Mouse (Mus musculus) neutrophil, adult 5-6 weeks (primary cell): Measurements from ENCODE around the gene Dnal1. TPM values are rescaled to one million over a fixed set of nuclear protein-coding genes. Genes with fewer than 3 reads are reported as not detected.

Experiments used
- ATAC-seq: fragments of 151-379, 151-347 bp; 2 replicates; pipeline ENCODE4 v1.8.0; 2017; ENCODE audit warnings: mild to moderate bottlenecking, moderate TSS enrichment; ENCODE audit not compliant: insufficient number of reproducible peaks, poor library complexity, low FRiP score, severe bottlenecking; ENCODE audit errors: extremely low read depth
- total RNA-seq: library from RNA; stranded (forward); fragments of 200-1000 nt; gene quantifications from 2 replicates; pipeline ENCODE4 v1.2.3, GENCODE M21; 2017

Gene Dnal1
- total RNA-seq, 1 experiment from 2014 or later, result 0.12 TPM

DNA sequence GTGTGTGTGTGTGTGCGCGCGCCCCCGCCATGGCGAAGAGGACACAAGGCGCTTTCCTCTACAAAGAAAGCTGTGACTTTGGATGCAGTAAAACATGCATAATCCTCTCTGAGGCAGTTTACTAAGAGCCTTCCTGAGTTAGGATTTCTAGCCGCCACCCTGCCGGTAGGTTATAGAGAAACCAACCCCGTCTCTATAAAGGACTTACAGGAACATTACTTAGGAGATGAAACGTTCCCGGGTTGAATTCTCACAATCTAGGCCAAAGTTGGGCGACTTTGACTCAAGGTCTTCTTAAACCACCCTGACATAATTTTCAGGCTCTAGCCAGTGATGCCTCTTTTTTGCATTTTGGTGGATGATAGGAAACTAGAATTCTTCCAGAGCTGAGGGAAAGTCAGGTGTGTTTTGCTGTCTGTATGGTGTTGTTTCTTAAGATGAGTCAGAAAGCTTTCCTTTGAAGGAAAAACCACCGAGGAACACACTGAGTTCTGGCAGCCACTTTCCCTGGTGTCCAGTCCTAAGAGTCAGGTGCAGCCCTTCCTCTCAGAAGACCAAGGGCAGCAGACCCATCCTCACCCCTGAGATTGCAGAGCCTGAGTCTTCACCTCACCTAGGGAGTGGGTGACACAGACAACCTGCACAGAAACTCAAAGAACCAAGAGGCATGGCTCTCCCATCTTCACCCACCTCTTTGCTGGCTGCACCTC, 80.4 kb downstream of the Dnal1 start:
- no peak for ATAC-seq

- no peak for ATAC-seq
Observed at GRCm38 (mm10) chr12:84195195-84195594, 81.0 kb downstream of the Dnal1 start.

Other genes starting within 250 kb of the Dnal1 start
- gene Numb, start 192.4 kb upstream of the Dnal1 start, total RNA-seq, result 67.8 and 86.4 TPM in 2 replicates
- gene Riox1, start 163.8 kb upstream of the Dnal1 start, total RNA-seq, result 9.5 and 11.4 TPM in 2 replicates
- not detected in 2 replicates for gene Heatr4, start 129.5 kb upstream of the Dnal1 start, total RNA-seq
- gene Acot2, start 126.5 kb upstream of the Dnal1 start, total RNA-seq, result 24.1 and 25.2 TPM in 2 replicates
- 12.5 and 13.2 TPM in 2 replicates for gene Acot1, start 104.9 kb upstream of the Dnal1 start, total RNA-seq
- gene Acot4, start 76.0 kb upstream of the Dnal1 start, total RNA-seq, result not detected in 2 replicates
- not detected in 2 replicates for gene Gm49366, start 75.4 kb upstream of the Dnal1 start, total RNA-seq
- not detected in 2 replicates for gene Acot3, start 62.2 kb upstream of the Dnal1 start, total RNA-seq
- gene Acot5, start 45.0 kb upstream of the Dnal1 start, total RNA-seq, result not detected in 2 replicates
- gene Acot6, start 13.7 kb upstream of the Dnal1 start, total RNA-seq, result 0.12 TPM in 1 of 2 replicates, not detected in the other
- 6.6 and 8.0 TPM in 2 replicates for gene Pnma1, start 34.1 kb downstream of the Dnal1 start, total RNA-seq
- 79.1 and 84.4 TPM in 2 replicates for gene Elmsan1, start 104.5 kb downstream of the Dnal1 start, total RNA-seq
- 34.4 and 40.1 TPM in 2 replicates for gene Ptgr2, start 170.9 kb downstream of the Dnal1 start, total RNA-seq
- 40.0 and 43.5 TPM in 2 replicates for gene Zfp410, start 202.5 kb downstream of the Dnal1 start, total RNA-seq
- 5.6 and 8.1 TPM in 2 replicates for gene Coq6, start 247.3 kb downstream of the Dnal1 start, total RNA-seq
- gene Fam161b, start 247.5 kb downstream of the Dnal1 start, total RNA-seq, result 1.7 and 2.4 TPM in 2 replicates